Comparison of ENCODE assay signal across 8 mouse cellular contexts in the genomic region with DNA sequence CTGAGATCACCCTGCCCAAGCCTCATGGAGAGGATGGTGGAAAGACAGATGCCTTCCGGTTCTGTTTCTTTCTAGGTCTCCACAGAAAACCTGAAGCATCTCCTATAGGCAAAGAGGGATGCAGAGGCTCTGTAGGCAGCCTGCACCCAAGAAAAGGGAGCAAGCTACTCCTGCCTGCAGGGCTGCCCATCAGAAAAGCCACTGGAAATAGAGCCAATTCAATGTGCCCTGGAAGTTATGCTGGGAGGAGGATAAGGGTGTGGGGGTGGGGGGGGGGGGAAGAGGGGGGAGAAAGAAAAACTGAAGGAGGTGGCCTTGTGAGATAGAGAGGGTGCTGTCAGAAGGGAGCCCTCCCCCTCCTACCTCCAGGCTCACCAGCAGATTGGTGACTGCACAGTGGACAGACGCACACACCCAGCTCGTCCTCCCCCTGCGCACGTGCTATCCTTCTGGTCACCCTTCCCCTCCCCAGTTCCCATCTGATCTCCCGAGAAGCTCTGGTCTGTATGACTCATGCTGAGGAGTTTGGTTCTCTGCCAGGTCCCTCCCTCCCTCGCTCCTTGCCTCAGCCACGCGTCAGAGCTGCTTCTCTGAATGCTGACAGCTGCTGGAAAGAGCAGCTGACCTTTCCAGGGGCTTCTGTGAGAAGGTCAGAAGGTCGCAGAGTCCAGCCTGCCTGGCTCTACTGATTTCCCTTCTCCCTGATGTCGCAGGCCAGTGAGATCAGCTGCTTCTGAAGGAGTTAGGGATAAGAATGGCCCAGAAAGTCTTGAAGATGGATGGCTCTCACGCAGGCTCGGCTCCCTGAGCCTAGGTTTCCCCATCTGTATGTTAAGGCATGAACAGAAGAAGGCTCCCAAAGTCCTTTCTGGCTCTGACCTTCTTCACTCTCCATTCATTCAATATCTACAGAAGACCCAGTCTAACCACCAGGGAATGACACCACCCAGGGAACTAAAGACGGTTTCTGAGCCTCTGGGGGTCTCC. TPM values are rescaled to one million over a fixed set of nuclear protein-coding genes. Genes with fewer than 3 reads are reported as not detected.
DNase-seq lines count a peak whose midpoint lies in the region; ATAC-seq and TF ChIP-seq lines count a peak whose summit lies in the region.

No protein-coding gene starts in this region.

- H3K27me3 ChIP-seq in Patski, result no peaks in the 10 kb centered on the region
- no peaks in the 10 kb centered on the region for H3K27me3 ChIP-seq in hindbrain, embryonic 12.5 days
- H3K27me3 ChIP-seq in lung, embryonic 16.5 days (ENCODE audit: control insufficient read depth, insufficient read depth, low read depth, low read length), result no peaks in the 10 kb centered on the region

- POLR2A ChIA-PET in Patski (lab: Charles Lee), result no interaction called here

- H3K9ac ChIP-seq in hindbrain, embryonic 12.5 days, result no peak overlapping the region
- H3K9ac ChIP-seq in lung, embryonic 16.5 days (ENCODE audit: low read length), result no peak overlapping the region

- H3K36me3 ChIP-seq in hindbrain, embryonic 12.5 days, result no peaks in the 10 kb centered on the region
- no peaks in the 10 kb centered on the region for H3K36me3 ChIP-seq in lung, embryonic 16.5 days (ENCODE audit: control insufficient read depth, insufficient read depth, low read length)

- CTCF ChIA-PET in Patski (lab: Charles Lee), result interaction anchor here (0.9 to 1.5 kb wide), 3 partner anchors 11 to 52 kb away, joined by 3 read pairs; no protein-coding TSS in a partner anchor

- H3K4me2 ChIP-seq in hindbrain, embryonic 12.5 days (replicated peaks), result 0 out of 2 replicates have a peak overlapping the region, but pooled peaks have one; percentile 5
- peak overlapping the region; percentile 39 for H3K4me2 ChIP-seq in lung, embryonic 16.5 days (ENCODE audit: low read depth, low read length)

- peaks cover 14% of the 10 kb centered on the region for H3K4me1 ChIP-seq in hindbrain, embryonic 12.5 days
- peaks cover 19% of the 10 kb centered on the region for H3K4me1 ChIP-seq in lung, embryonic 16.5 days (replicated peaks; ENCODE audit: control insufficient read depth, insufficient read depth, low read length)

- TF ChIP-seq CTCF in Patski (IDR thresholded peaks at IDR 0.05), result no peak

- peak; percentile 89 for ATAC-seq in Patski
- peak; percentile 90 for ATAC-seq in hindbrain, embryonic 12.5 days (ENCODE audit: low FRiP score)
- peak; percentile 96 for ATAC-seq in lung, embryonic 16.5 days (ENCODE audit: low read depth)

- peak; percentile 97 for DNase-seq in Patski (ENCODE audit: low read depth, low spot score)
- DNase-seq in cerebellum, postnatal 36 days, result peak; percentile 50 to 53
- DNase-seq in frontal cortex, postnatal 36 days (ENCODE audit: low spot score in 2 of 2), result peak; percentile 92 to 94
- peak; percentile 77 to 79 for DNase-seq in layer of hippocampus, postnatal 14 days (ENCODE audit: low spot score in 2 of 2)
- peak; percentile 89 for DNase-seq in ovary, adult 18-20 months (ENCODE audit: low spot score)
- peak; percentile 80 for DNase-seq in urinary bladder, postnatal 10 days (ENCODE audit: low spot score)

- H3K9me3 ChIP-seq in hindbrain, embryonic 12.5 days (replicated peaks), result peaks cover 5% of the 10 kb centered on the region; the same call in 1 of the 2 replicates
- H3K9me3 ChIP-seq in lung, embryonic 16.5 days (ENCODE audit: control insufficient read depth, low read length), result no peaks in the 10 kb centered on the region; the same call in 1 of the 2 replicates

- no peak overlapping the region for H3K4me3 ChIP-seq in hindbrain, embryonic 12.5 days
- H3K4me3 ChIP-seq in lung, embryonic 16.5 days (ENCODE audit: low read length), result no peak overlapping the region

- 12% methylated on average over 14 of the region's 14 CpGs for WGBS in hindbrain, embryonic 12.5 days
- 15% methylated on average over 13 of the region's 14 CpGs for WGBS in lung, embryonic 16.5 days

- no peak overlapping the region; the same call in 1 of the 2 replicates for H3K27ac ChIP-seq in hindbrain, embryonic 12.5 days
- H3K27ac ChIP-seq in lung, embryonic 16.5 days (ENCODE audit: low read length), result no peak overlapping the region

- in situ Hi-C loops in Patski (cut with MboI; ENCODE audit: low pct_unique_long_range_greater_than_20kb), result loop anchor here (5.0 kb wide), 1 partner anchor 49 kb away; no protein-coding TSS in a partner anchor

RNA-seq across cellular contexts. Expression of gene Tlr5, which starts 46.2 kb away (rescaled TPM):
- polyA plus RNA-seq in Patski (2021), result not detected
- polyA plus RNA-seq in hindbrain, embryonic 12.5 days (2016; fragmentation: Nextera tagmentation; extraction: Ambion mirVana), result 0.23 and 0.56 TPM in 2 replicates
- total RNA-seq in layer of hippocampus, postnatal 14 days (2021), result under 1 TPM; 0.48 to 0.69 TPM
- polyA plus RNA-seq in lung, embryonic 16.5 days (2015; fragmentation: Nextera tagmentation; extraction: Ambion mirVana), result 1.3 TPM in 2 replicates
